Mouse (Mus musculus) hindbrain, embryonic 10.5 days (tissue): ENCODE measurements around the gene Gm572. TPM values are rescaled to one million over a fixed set of nuclear protein-coding genes. Genes with fewer than 3 reads are reported as not detected.
A peak's percentile ranks its signal among the peaks of the same experiment; 100 is the strongest.

Experiments used
- DNase-seq: peaks from one replicate; pipeline ENCODE4 v3.0.0-alpha.2; 2017; ENCODE audit warnings: low spot score
- H3K27ac ChIP-seq: fragments of 300-500 bp; sonication (generic); 2 replicates; pipeline ENCODE4 v1.5.1; 2016; ENCODE audit warnings: mild to moderate bottlenecking, moderate library complexity
- H3K27me3 ChIP-seq: fragments of 300-500 bp; sonication (generic); 2 replicates; pipeline ENCODE4 v1.6.1; 2016; ENCODE audit warnings: mild to moderate bottlenecking; ENCODE audit not compliant: poor library complexity, insufficient read depth, severe bottlenecking
- H3K36me3 ChIP-seq: fragments of 300-500 bp; sonication (generic); 2 replicates; pipeline ENCODE4 v1.6.1; 2016; ENCODE audit warnings: mild to moderate bottlenecking, moderate library complexity
- H3K4me1 ChIP-seq: fragments of 300-500 bp; sonication (generic); replicated peaks from 2 replicates; pipeline ENCODE4 v1.6.1; 2016; ENCODE audit warnings: mild to moderate bottlenecking
- H3K4me3 ChIP-seq: fragments of 300-500 bp; sonication (generic); 2 replicates; pipeline ENCODE4 v1.5.1; 2016; ENCODE audit warnings: mild to moderate bottlenecking, moderate library complexity
- H3K9me3 ChIP-seq: fragments of 300-500 bp; sonication (generic); 2 replicates; pipeline ENCODE4 v1.6.1; 2016; ENCODE audit warnings: mild to moderate bottlenecking, moderate library complexity
- WGBS: fragments of 180-500 bp; shearing (Covaris S2); methylation state at CpG from one replicate; pipeline ENCODE4 v1.1.7; 2016; 5-methylcytosine and 5-hydroxymethylcytosine counted together
- polyA plus RNA-seq: library from polyadenylated mRNA; unstranded; fragments of >200 nt; fragmentation: Nextera tagmentation; extraction: Ambion mirVana; gene quantifications from 2 replicates; pipeline ENCODE4 v1.2.1, GENCODE M21; 2016

The Gm572 gene
- polyA plus RNA-seq, 1 experiment from 2014 or later = not detected

GRCm38 (mm10) chr4:148609805-148610204 lies 33.3 kb upstream of the Gm572 start:
- Histone ChIP-seq H3K27ac (no peak overlapping the region), H3K27me3 (no peaks in the 10 kb centered on the region), H3K9me3 (no peaks in the 10 kb centered on the region), H3K4me3 (no peak overlapping the region), H3K36me3 (peaks cover 66% of the 10 kb centered on the region), H3K4me1 (no peaks in the 10 kb centered on the region)
- no peak for DNase-seq
- 88% methylated on average over 5 of the region's 5 CpGs for WGBS

- no peak overlapping the region for H3K4me3 ChIP-seq
- H3K27ac ChIP-seq = no peak overlapping the region
- H3K36me3 ChIP-seq = peaks cover 76% of the 10 kb centered on the region
- no peak for DNase-seq
- H3K27me3 ChIP-seq = no peaks in the 10 kb centered on the region
- H3K4me1 ChIP-seq = no peaks in the 10 kb centered on the region
- 78% methylated on average over 5 of the region's 5 CpGs for WGBS
- H3K9me3 ChIP-seq = no peaks in the 10 kb centered on the region
Observed at GRCm38 (mm10) chr4:148610631-148611364, 32.3 kb upstream of the Gm572 start.

- no peak for DNase-seq
- H3K27me3 ChIP-seq = no peaks in the 10 kb centered on the region
- H3K4me3 ChIP-seq = no peak overlapping the region
- H3K27ac ChIP-seq = no peak overlapping the region
- no peaks in the 10 kb centered on the region for H3K4me1 ChIP-seq
- 80% methylated on average over 4 of the region's 4 CpGs for WGBS
- H3K36me3 ChIP-seq = peaks cover 87% of the 10 kb centered on the region
- H3K9me3 ChIP-seq = no peaks in the 10 kb centered on the region
Observed at GRCm38 (mm10) chr4:148612557-148612956, 30.6 kb upstream of the Gm572 start.

- WGBS = 80% methylated on average over 9 of the region's 9 CpGs
- Histone ChIP-seq H3K4me3 (no peak overlapping the region), H3K27ac (no peak overlapping the region), H3K9me3 (no peaks in the 10 kb centered on the region), H3K36me3 (peaks cover 96% of the 10 kb centered on the region), H3K27me3 (no peaks in the 10 kb centered on the region), H3K4me1 (no peaks in the 10 kb centered on the region)
- DNase-seq = no peak
Observed at GRCm38 (mm10) chr4:148613738-148614137, 29.4 kb upstream of the Gm572 start.

GRCm38 (mm10) chr4:148619805-148620204 lies 23.3 kb upstream of the Gm572 start:
- Histone ChIP-seq H3K27me3 (no peaks in the 10 kb centered on the region), H3K27ac (no peak overlapping the region), H3K4me1 (peaks cover 13% of the 10 kb centered on the region), H3K4me3 (no peak overlapping the region), H3K36me3 (peaks cover 100% of the 10 kb centered on the region), H3K9me3 (no peaks in the 10 kb centered on the region)
- WGBS = 90% methylated on average over 1 of the region's 1 CpGs
- DNase-seq = no peak

GRCm38 (mm10) chr4:148620718-148621117 lies 22.4 kb upstream of the Gm572 start:
- H3K27me3 ChIP-seq = no peaks in the 10 kb centered on the region
- DNase-seq = no peak
- H3K9me3 ChIP-seq = no peaks in the 10 kb centered on the region
- H3K4me3 ChIP-seq = no peak overlapping the region
- peaks cover 18% of the 10 kb centered on the region for H3K4me1 ChIP-seq
- WGBS = 97% methylated on average over 1 of the region's 1 CpGs
- H3K27ac ChIP-seq = no peak overlapping the region
- H3K36me3 ChIP-seq = peaks cover 96% of the 10 kb centered on the region

- H3K9me3 ChIP-seq = no peaks in the 10 kb centered on the region
- H3K27ac ChIP-seq = no peak overlapping the region
- peaks cover 78% of the 10 kb centered on the region for H3K36me3 ChIP-seq
- H3K4me1 ChIP-seq = peaks cover 28% of the 10 kb centered on the region
- DNase-seq = no peak
- H3K27me3 ChIP-seq = no peaks in the 10 kb centered on the region
- no peak overlapping the region for H3K4me3 ChIP-seq
- WGBS = 93% methylated on average over 4 of the region's 4 CpGs
Observed at GRCm38 (mm10) chr4:148622485-148622884, 20.6 kb upstream of the Gm572 start.

- H3K27ac ChIP-seq = no peak overlapping the region
- H3K36me3 ChIP-seq = peaks cover 67% of the 10 kb centered on the region
- H3K27me3 ChIP-seq = no peaks in the 10 kb centered on the region
- peaks cover 28% of the 10 kb centered on the region for H3K4me1 ChIP-seq
- DNase-seq = no peak
- WGBS = 90% methylated on average over 4 of the region's 4 CpGs
- H3K9me3 ChIP-seq = no peaks in the 10 kb centered on the region
- peak overlapping the region; percentile 24 for H3K4me3 ChIP-seq
Observed at GRCm38 (mm10) chr4:148623609-148624008, 19.5 kb upstream of the Gm572 start.

- peaks cover 53% of the 10 kb centered on the region for H3K36me3 ChIP-seq
- H3K4me3 ChIP-seq = peak overlapping the region; percentile 100
- no peak for DNase-seq
- peaks cover 28% of the 10 kb centered on the region for H3K4me1 ChIP-seq
- WGBS = 87% methylated on average over 10 of the region's 10 CpGs
- H3K9me3 ChIP-seq = no peaks in the 10 kb centered on the region
- no peaks in the 10 kb centered on the region for H3K27me3 ChIP-seq
- H3K27ac ChIP-seq = no peak overlapping the region
Observed at GRCm38 (mm10) chr4:148625010-148625409, 18.1 kb upstream of the Gm572 start.

GRCm38 (mm10) chr4:148625756-148626622 lies 17.1 kb upstream of the Gm572 start:
- peaks cover 28% of the 10 kb centered on the region for H3K4me1 ChIP-seq
- H3K36me3 ChIP-seq = peaks cover 43% of the 10 kb centered on the region
- H3K27me3 ChIP-seq = no peaks in the 10 kb centered on the region
- H3K4me3 ChIP-seq = peak overlapping the region; percentile 100
- H3K9me3 ChIP-seq = no peaks in the 10 kb centered on the region
- DNase-seq = peak; percentile 39
- WGBS = 1% methylated on average over 57 of the region's 57 CpGs
- H3K27ac ChIP-seq = peak overlapping the region; percentile 100

GRCm38 (mm10) chr4:148626623-148627185 lies 16.4 kb upstream of the Gm572 start, which contains the start of gene Tardbp:
TSS of gene Tardbp (minus strand) at chr4:148627019.
- DNase-seq = peak; percentile 95
- Histone ChIP-seq H3K27ac (peak within 1 kb of the TSS; percentile 100), H3K4me3 (peak within 1 kb of the TSS; percentile 100), H3K9me3 (no peaks in the 10 kb centered on the region), H3K27me3 (no peaks in the 10 kb centered on the region), H3K36me3 (peaks cover 36% of the 10 kb centered on the region), H3K4me1 (peaks cover 28% of the 10 kb centered on the region)
- under 1% methylated on average over 51 of the region's 51 CpGs for WGBS

GRCm38 (mm10) chr4:148627246-148627645 lies 15.9 kb upstream of the Gm572 start:
- Histone ChIP-seq H3K27me3 (no peaks in the 10 kb centered on the region), H3K4me1 (peaks cover 28% of the 10 kb centered on the region), H3K4me3 (peak overlapping the region; percentile 100), H3K27ac (peak overlapping the region; percentile 100), H3K36me3 (peaks cover 30% of the 10 kb centered on the region), H3K9me3 (no peaks in the 10 kb centered on the region)
- DNase-seq = no peak
- WGBS = 64% methylated on average over 3 of the region's 3 CpGs
